Mouse (Mus musculus) ES-Bruce4 (cell line): ENCODE measurements around the gene Hcn2. TPM values are rescaled to one million over a fixed set of nuclear protein-coding genes. Genes with fewer than 3 reads are reported as not detected.

Source experiments
- H3K27ac ChIP-seq: 2 replicates; pipeline ENCODE4 v1.5.1; 2012; ENCODE audit warnings: low read length, inconsistent platforms; ENCODE audit not compliant: insufficient read depth
- H3K27me3 ChIP-seq: 2 replicates; pipeline ENCODE4 v1.6.1; 2012; ENCODE audit warnings: mild to moderate bottlenecking, low read length, inconsistent platforms; ENCODE audit not compliant: control insufficient read depth, poor library complexity, insufficient read depth, severe bottlenecking
- H3K36me3 ChIP-seq: 2 replicates; pipeline ENCODE4 v1.6.1; 2012; ENCODE audit warnings: inconsistent platforms, mild to moderate bottlenecking, low read length, moderate library complexity; ENCODE audit not compliant: control insufficient read depth, poor library complexity, insufficient read depth, severe bottlenecking
- H3K4me1 ChIP-seq: one replicate; pipeline ENCODE4 v1.8.1; 2011; ENCODE audit warnings: low read length; ENCODE audit not compliant: control insufficient read depth, insufficient read depth
- H3K4me3 ChIP-seq: 2 replicates; pipeline ENCODE4 v1.5.1; 2011; ENCODE audit warnings: low read depth, mild to moderate bottlenecking, low read length
- H3K9ac ChIP-seq: 2 replicates; pipeline ENCODE4 v1.6.1; 2012; ENCODE audit warnings: low read depth, mild to moderate bottlenecking, inconsistent platforms; ENCODE audit not compliant: poor library complexity, severe bottlenecking
- H3K9me3 ChIP-seq: replicated peaks from 2 replicates; pipeline ENCODE4 v1.6.1; 2012; ENCODE audit warnings: mild to moderate bottlenecking, low read length, inconsistent platforms; ENCODE audit not compliant: control insufficient read depth, poor library complexity, insufficient read depth, severe bottlenecking
- CTCF ChIP-seq: IDR thresholded peaks from one replicate; pipeline ENCODE4 v1.8.1; 2011; ENCODE audit warnings: low read depth, low read length
- EP300 ChIP-seq: IDR thresholded peaks from 2 replicates; pipeline ENCODE4 v1.6.1; 2011; ENCODE audit warnings: low read depth, low read length; ENCODE audit not compliant: insufficient read depth
- POLR2A ChIP-seq: IDR thresholded peaks from one replicate; pipeline ENCODE4 v1.8.1; 2011; ENCODE audit warnings: low read length; ENCODE audit not compliant: insufficient read depth
- polyA plus RNA-seq: library from polyadenylated mRNA; stranded (reverse); fragments of >200 nt; gene quantifications from 2 replicates; pipeline ENCODE4 v1.2.4, GENCODE M21; 2011; ENCODE audit warnings: low read depth; ENCODE audit not compliant: missing spikeins, insufficient read depth, insufficient read length

The Hcn2 gene
- polyA plus RNA-seq, 1 experiment = 7.3 TPM

- no peaks in the 10 kb centered on the region for H3K27me3 ChIP-seq
- H3K9me3 ChIP-seq = no peaks in the 10 kb centered on the region
- H3K4me1 ChIP-seq = peaks cover 8% of the 10 kb centered on the region
- peak overlapping the region; percentile 68 for H3K27ac ChIP-seq
- no peaks in the 10 kb centered on the region for H3K36me3 ChIP-seq
- peak overlapping the region; percentile 96 for H3K4me3 ChIP-seq
- peak overlapping the region; percentile 90 for H3K9ac ChIP-seq
- TF ChIP-seq POLR2A = peak; percentile 33
- no peak for TF ChIP-seq CTCF
- TF ChIP-seq EP300 = peak; percentile 67
Measured at GRCm38 (mm10) chr10:79671396-79672087, 44.9 kb upstream of the Hcn2 start.

GRCm38 (mm10) chr10:79672088-79672455, 44.4 kb upstream of the Hcn2 start:
- no peak for TF ChIP-seq POLR2A
- TF ChIP-seq CTCF = no peak
- TF ChIP-seq EP300 = no peak
- Histone ChIP-seq H3K27ac (peak overlapping the region; percentile 38), H3K36me3 (no peaks in the 10 kb centered on the region), H3K9ac (no peak overlapping the region), H3K27me3 (no peaks in the 10 kb centered on the region), H3K4me1 (peaks cover 9% of the 10 kb centered on the region), H3K4me3 (peak overlapping the region; percentile 16), H3K9me3 (no peaks in the 10 kb centered on the region)

- H3K9me3 ChIP-seq = no peaks in the 10 kb centered on the region
- H3K27me3 ChIP-seq = no peaks in the 10 kb centered on the region
- H3K36me3 ChIP-seq = no peaks in the 10 kb centered on the region
- H3K9ac ChIP-seq = no peak overlapping the region
- peak overlapping the region; percentile 41 for H3K27ac ChIP-seq
- H3K4me3 ChIP-seq = no peak overlapping the region
- peaks cover 9% of the 10 kb centered on the region for H3K4me1 ChIP-seq
- peak; percentile 99 for TF ChIP-seq EP300
- no peak for TF ChIP-seq CTCF
Measured at GRCm38 (mm10) chr10:79673054-79673453, 43.4 kb upstream of the Hcn2 start.

DNA sequence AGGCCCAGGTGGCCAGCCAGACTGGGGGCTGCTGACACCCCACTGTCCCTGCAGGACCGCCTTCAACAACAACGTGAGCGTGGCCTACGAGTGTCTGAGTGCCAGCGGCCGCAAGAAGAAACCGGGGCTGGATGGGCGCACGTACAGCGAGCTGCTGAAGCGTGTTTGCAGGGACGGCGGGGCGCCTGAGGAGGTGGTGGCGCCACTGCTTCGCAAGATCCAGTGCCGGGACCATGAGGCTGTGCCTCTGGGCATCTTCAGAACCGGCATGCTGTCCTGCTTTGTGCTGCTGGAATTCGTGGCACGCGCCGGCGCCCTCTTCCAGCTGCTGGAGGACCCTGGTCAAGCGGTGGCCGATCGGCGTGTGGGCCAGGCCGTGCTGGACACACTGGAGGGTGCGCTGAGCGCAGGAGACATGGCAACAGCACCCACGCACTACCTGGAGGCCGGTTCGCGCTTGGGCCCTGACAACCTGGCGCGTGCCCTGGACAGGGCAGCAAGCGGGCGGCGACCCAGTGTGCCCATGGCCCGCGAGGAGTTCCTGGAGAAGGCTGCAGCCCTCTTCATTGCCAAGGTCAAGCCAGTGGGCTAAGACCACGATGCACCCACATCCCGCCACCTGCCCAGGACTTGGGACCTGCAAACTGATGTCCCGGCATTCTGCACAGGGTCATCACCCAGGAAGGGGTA, 40.9 kb upstream of the Hcn2 start:
- TF ChIP-seq POLR2A (no peak), EP300 (peak; percentile 79; the same call in 1 of the 2 replicates), CTCF (peak; percentile 26)
- no peaks in the 10 kb centered on the region for H3K9me3 ChIP-seq
- peaks cover 9% of the 10 kb centered on the region for H3K4me1 ChIP-seq
- no peaks in the 10 kb centered on the region for H3K27me3 ChIP-seq
- no peak overlapping the region for H3K27ac ChIP-seq
- H3K36me3 ChIP-seq = no peaks in the 10 kb centered on the region
- H3K4me3 ChIP-seq = peak overlapping the region; percentile 49
- peak overlapping the region; percentile 21 for H3K9ac ChIP-seq

DNA sequence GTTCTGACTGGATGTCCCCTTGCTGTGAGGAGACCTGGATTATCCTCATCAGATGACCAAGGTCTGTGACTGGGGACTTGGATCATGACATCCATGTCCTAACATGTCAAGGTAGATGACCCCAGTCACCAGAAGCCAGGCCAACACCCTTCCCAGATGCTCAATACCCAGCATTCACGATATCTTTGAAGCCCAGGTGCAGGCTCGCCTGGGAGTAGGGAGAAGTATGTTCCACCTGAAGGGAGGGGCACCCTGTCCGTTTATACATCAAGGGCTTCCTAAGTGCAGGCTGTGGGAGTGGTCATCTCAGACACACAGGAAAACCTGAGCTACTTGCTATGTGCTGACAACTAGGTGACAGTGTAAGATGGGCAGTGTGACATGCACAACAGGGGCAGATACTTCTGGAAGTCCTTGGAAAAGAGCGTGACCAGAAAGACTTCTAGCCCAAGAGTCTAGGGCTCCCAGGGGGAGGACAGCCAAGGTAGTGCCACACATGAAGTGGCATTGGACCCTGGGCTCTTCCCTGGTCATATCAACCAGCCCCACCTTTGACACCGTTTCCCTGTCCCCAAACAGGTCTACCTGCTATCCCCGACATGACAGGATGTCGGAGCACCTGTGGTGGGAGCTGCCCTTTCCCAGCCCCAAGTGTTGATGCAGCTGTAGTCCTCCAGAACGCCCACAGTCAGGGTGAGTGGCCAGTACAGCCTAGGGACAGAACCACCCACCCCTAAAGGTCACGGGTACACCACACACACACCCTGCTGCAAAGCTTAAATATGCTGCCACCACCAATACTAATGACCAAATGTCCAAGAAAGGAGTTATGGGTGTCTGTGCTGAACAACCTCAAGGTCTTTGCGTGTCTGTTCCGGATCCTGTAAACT, 35.6 kb upstream of the Hcn2 start:
- no peaks in the 10 kb centered on the region for H3K9me3 ChIP-seq
- peak overlapping the region; percentile 27; the same call in 1 of the 2 replicates for H3K9ac ChIP-seq
- no peak for TF ChIP-seq CTCF
- no peak for TF ChIP-seq POLR2A
- no peak for TF ChIP-seq EP300
- no peaks in the 10 kb centered on the region for H3K27me3 ChIP-seq
- H3K27ac ChIP-seq = peak overlapping the region; percentile 72
- H3K36me3 ChIP-seq = peaks cover 19% of the 10 kb centered on the region
- H3K4me1 ChIP-seq = peaks cover 5% of the 10 kb centered on the region
- H3K4me3 ChIP-seq = peak overlapping the region; percentile 71
